Mouse (Mus musculus) ovary, adult 10 weeks (tissue): ENCODE results near the gene Zpbp. TPM values are rescaled to one million over a fixed set of nuclear protein-coding genes. Genes with fewer than 3 reads are reported as not detected.

Source experiments
- polyA plus RNA-seq: library from polyadenylated mRNA; stranded (reverse); fragments of 350-450 nt; fragmentation: Illumina TruSeq; extraction: RNeasy Lipid Tissue Mini Kit (QIAGEN cat#74804); gene quantifications from one replicate; pipeline ENCODE4 v1.2.3, GENCODE M21; 2014

Zpbp gene
- polyA plus RNA-seq = 1.4 TPM

DNA sequence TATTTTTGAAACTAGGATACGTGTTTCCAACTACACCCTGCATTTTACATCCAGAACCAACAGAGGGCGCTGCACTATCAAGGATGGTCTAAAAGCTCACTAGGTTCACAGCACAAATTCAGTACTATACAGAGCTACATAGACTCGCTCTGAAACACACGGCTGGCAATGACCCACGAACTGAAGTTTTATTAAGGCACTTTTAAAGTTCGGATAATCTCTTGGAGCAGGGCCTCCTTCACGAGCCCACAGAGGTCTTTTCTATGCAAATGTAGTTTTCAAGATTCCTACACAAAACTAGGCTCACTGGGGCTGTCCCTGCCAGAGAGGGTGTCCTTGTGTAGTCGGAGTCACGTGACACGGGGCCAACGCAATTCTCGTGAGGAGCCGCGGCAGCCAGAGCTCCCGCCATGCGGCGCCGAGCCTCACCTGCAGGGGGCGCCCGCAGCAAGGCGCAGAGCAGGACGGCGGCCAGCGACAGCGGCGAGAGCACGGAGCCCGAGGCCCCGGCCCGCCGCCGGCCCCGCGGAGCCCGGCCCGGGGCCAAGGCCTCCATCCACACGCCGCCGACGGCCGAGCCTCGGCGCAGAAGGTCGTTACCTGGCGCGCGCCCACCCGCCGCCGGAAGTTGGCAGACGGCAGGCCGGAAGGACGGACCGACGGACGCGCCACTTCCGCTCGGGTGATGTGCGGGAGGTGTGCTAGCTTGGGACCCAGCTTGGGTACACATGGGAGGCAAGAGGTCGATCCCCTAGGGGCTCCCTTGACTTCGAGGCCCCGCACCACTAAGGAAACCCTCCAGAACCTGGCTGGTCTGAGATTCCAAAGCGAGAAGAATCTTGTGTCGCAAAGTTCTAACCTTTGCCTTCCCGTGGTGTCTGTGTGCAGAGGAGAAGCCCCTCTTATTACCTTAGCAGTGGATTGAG lies at the start of gene Zpbp, which contains the start of gene Spata48:
Zpbp (minus strand) TSS at position 774 of the 926 bp plus-strand sequence.
Spata48 (plus strand) TSS at position 460 of the 926 bp plus-strand sequence.

Other genes with a start within 250 kb of the Zpbp start
- gene Spata48, start 314 bp downstream of the Zpbp start, polyA plus RNA-seq = 0.71 TPM
- gene 4930512M02Rik, start 165.4 kb upstream of the Zpbp start, polyA plus RNA-seq = not detected
- 4.3 TPM for gene Ikzf1, start 222.6 kb upstream of the Zpbp start, polyA plus RNA-seq